Mouse (Mus musculus): ENCODE results near the gene Fntb. TPM values are rescaled to one million over a fixed set of nuclear protein-coding genes. Genes with fewer than 3 reads are reported as not detected.

Fntb gene
- polyA plus RNA-seq, 1 experiment = 23.8 TPM

DNA sequence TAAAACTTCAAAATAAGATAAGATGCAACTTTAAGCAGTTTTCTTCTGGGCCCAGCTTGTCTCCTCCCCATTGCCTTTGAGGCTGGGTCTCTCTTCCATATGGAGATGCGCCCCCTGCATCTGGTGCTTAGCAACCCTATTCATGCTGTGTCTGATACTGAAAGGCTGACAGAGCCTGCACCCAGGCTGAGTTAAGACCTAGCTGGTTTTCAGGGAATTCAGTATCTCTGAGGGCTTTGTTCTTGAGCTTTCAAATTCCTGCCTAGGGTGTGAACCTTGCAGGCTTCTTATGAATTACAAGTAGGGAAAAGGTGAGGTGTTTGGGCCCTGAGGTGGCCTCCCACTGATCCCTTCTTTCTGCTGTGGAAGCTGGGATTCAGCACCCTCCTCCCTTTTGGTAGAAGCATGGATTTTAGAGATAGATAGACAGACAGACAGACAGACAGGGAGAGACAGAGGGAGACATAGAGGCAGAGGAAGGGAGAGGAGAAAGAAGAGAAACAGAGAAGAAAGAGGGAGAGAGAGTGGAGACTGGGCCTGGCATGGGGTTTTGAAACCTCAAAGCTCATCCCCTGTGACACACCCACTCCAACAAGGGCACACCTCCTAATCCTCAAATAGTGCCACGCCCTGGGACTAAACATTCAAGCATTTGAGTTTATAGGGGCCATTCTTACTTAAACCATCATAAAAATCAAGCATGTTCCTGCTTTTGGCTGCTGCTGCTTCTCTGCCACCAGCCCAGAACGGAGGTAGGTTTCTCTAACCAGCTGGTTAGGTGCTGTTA lies 136.3 kb downstream of the Fntb start:
- peaks cover 11% of the 10 kb centered on the region for H3K36me3 ChIP-seq (ENCODE audit: control insufficient read depth, insufficient read depth)
- TF ChIP-seq USF1 (IDR thresholded peaks at IDR 0.05; ENCODE audit: low read depth) (no peak), SRF (IDR thresholded peaks at IDR 0.05; ENCODE audit: control insufficient read depth, insufficient read length, low read depth) (no peak), TCF12 (IDR thresholded peaks at IDR 0.05; ENCODE audit: insufficient read depth, poor library complexity, severe bottlenecking) (no peak), REST (IDR thresholded peaks at IDR 0.05; ENCODE audit: insufficient read depth, insufficient read length) (no peak), POLR2AphosphoS2 (IDR thresholded peaks at IDR 0.05; ENCODE audit: insufficient read length, low read depth) (no peak), POLR2A (IDR thresholded peaks at IDR 0.05; ENCODE audit: insufficient read length, low read depth) (no peak), E2F4 (IDR thresholded peaks at IDR 0.05; ENCODE audit: insufficient read depth) (no peak), CEBPB (IDR thresholded peaks at IDR 0.05; ENCODE audit: insufficient read depth, poor library complexity, severe bottlenecking) (no peak), TCF3 (IDR thresholded peaks at IDR 0.05; ENCODE audit: insufficient read length, low read depth) (no peak), MYOD1 (IDR thresholded peaks at IDR 0.05; ENCODE audit: control insufficient read depth in 1 of 3, insufficient read length in 2 of 3, low read depth in 2 of 3) (no peak), MYOG (IDR thresholded peaks at IDR 0.05; ENCODE audit: control insufficient read depth in 1 of 3, insufficient read depth in 1 of 3, insufficient read length in 2 of 3, low read depth in 2 of 3) (no peak)
- no peaks in the 10 kb centered on the region for H3K27me3 ChIP-seq (ENCODE audit: control insufficient read depth, insufficient read depth, insufficient read length)
- H3K4me2 ChIP-seq (ENCODE audit: low read depth) = no peak overlapping the region
- no peaks in the 10 kb centered on the region for H3K79me2 ChIP-seq (ENCODE audit: control insufficient read depth, insufficient read depth)
- no peak overlapping the region for H3K4me3 ChIP-seq
- H3ac ChIP-seq (ENCODE audit: control insufficient read depth, insufficient read length) = no peak overlapping the region

DNA sequence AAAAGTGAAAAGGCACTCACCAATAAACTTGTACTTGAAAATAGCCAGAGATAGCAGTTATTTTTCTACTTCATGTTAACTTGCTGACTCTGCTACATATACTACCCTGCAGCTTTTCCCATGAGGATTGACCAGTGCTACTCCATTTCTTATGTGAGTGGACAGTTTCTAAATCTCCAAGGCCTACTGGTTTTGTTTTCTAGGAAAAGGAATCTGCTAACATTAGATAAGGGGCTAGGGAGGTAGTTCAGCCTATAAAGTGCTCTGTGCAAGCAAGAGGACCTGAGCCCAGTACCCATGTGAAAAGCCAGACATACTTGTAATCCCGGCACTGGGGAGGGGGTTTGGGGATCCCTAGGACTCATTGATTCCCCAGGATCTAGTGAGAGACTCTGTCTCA lies 140.9 kb downstream of the Fntb start:
- no peak overlapping the region for H3K4me3 ChIP-seq
- H3K27me3 ChIP-seq (ENCODE audit: control insufficient read depth, insufficient read depth, insufficient read length) = no peaks in the 10 kb centered on the region
- TF ChIP-seq MAX (IDR thresholded peaks at IDR 0.05; ENCODE audit: low read depth) (no peak), USF1 (IDR thresholded peaks at IDR 0.05; ENCODE audit: low read depth) (no peak), CEBPB (IDR thresholded peaks at IDR 0.05; ENCODE audit: insufficient read depth, poor library complexity, severe bottlenecking) (no peak), E2F4 (IDR thresholded peaks at IDR 0.05; ENCODE audit: insufficient read depth) (no peak)

GRCm38 (mm10) chr12:76909218-76909617 lies 143.8 kb downstream of the Fntb start:
- TF ChIP-seq MYOD1 (IDR thresholded peaks at IDR 0.05; ENCODE audit: control insufficient read depth in 1 of 3, insufficient read length in 2 of 3, low read depth in 2 of 3) (no peak), POLR2A (IDR thresholded peaks at IDR 0.05; ENCODE audit: insufficient read length, low read depth) (no peak), USF1 (IDR thresholded peaks at IDR 0.05; ENCODE audit: low read depth) (no peak), TCF3 (IDR thresholded peaks at IDR 0.05; ENCODE audit: insufficient read length, low read depth) (no peak), TCF12 (IDR thresholded peaks at IDR 0.05; ENCODE audit: insufficient read depth, poor library complexity, severe bottlenecking) (no peak), MAX (IDR thresholded peaks at IDR 0.05; ENCODE audit: low read depth) (no peak), SRF (IDR thresholded peaks at IDR 0.05; ENCODE audit: control insufficient read depth, insufficient read length, low read depth) (no peak), POLR2AphosphoS2 (IDR thresholded peaks at IDR 0.05; ENCODE audit: insufficient read length, low read depth) (no peak)
- Histone ChIP-seq H3K4me3 (no peak overlapping the region), H3K27me3 (ENCODE audit: control insufficient read depth, insufficient read depth, insufficient read length) (no peaks in the 10 kb centered on the region), H3K4me2 (ENCODE audit: low read depth) (no peak overlapping the region), H3K36me3 (ENCODE audit: control insufficient read depth, insufficient read depth) (peaks cover 4% of the 10 kb centered on the region), H3K79me2 (ENCODE audit: control insufficient read depth, insufficient read depth) (no peaks in the 10 kb centered on the region), H3ac (ENCODE audit: control insufficient read depth, insufficient read length) (no peak overlapping the region)

More for the DNA sequence above, 140.9 kb downstream of the Fntb start:
- Histone ChIP-seq H3K4me2 (ENCODE audit: low read depth) (no peak overlapping the region), H3ac (ENCODE audit: control insufficient read depth, insufficient read length) (no peak overlapping the region), H3K36me3 (ENCODE audit: control insufficient read depth, insufficient read depth) (no peaks in the 10 kb centered on the region), H3K79me2 (ENCODE audit: control insufficient read depth, insufficient read depth) (no peaks in the 10 kb centered on the region)

DNA sequence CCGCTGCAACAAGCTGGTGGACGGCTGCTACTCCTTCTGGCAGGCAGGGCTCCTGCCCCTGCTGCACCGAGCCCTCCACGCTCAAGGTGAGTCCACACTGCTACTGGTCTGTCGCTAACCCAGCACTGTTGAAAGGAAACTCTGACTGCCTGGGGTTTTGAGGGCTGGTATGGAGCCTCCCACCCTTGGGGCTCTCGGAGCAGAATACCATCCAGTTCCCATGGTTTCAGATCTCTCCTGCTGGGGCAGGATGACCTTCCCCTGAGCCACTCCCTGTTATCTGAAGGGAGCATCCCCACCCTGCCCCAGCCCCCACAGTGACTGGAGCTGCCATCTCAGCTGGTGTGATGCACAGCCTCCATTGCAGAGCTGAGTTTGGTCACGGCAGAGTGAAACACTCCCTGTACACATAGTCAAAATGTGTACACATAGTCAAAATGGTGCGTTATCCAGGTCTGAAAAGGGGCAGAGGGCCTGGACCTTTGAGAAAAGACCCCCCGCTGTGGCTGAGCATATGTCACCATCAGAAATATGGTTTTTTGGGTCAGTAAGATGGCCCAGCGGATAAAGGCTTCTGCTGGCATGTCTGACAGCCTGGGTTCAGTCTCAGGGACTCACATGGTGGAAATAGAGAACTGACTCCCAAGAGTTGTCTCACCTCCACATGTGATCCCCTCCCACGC lies 145.0 kb downstream of the Fntb start:
- Histone ChIP-seq H3K27me3 (ENCODE audit: control insufficient read depth, insufficient read depth, insufficient read length) (no peaks in the 10 kb centered on the region), H3K4me2 (ENCODE audit: low read depth) (no peak overlapping the region), H3K4me3 (no peak overlapping the region), H3K79me2 (ENCODE audit: control insufficient read depth, insufficient read depth) (no peaks in the 10 kb centered on the region), H3ac (ENCODE audit: control insufficient read depth, insufficient read length) (no peak overlapping the region), H3K36me3 (ENCODE audit: control insufficient read depth, insufficient read depth) (peaks cover 4% of the 10 kb centered on the region)
- no peak for TF ChIP-seq TCF12 (IDR thresholded peaks at IDR 0.05; ENCODE audit: insufficient read depth, poor library complexity, severe bottlenecking)
- no peak for TF ChIP-seq CEBPB (IDR thresholded peaks at IDR 0.05; ENCODE audit: insufficient read depth, poor library complexity, severe bottlenecking)
- TF ChIP-seq TCF3 (IDR thresholded peaks at IDR 0.05; ENCODE audit: insufficient read length, low read depth) = no peak

DNA sequence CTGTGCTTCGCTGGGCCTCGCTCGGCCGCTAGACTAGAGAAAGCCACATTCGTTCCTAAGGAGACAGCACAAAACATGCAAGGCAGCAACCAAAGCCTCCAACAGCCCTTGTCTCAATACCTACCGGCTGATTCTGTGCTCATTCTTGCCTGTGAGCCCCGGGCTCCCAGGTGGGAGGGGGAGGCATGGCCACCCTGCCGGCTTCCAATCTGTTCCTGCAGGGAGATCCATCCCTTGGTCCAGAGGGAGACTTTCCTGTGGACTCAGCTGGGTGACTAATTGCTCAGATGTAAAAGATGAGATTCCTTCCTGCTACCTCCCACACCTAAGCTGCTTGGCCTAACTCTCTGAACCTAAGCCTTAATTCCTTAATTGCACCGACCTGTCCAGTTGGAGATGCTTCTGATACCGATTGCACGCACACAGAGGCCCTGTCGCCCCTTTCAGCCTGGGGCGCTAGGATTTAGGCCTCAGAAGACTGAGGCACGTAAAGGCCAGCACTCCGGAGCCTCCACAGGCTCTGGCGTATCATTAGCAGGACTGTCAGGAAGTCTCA lies 145.9 kb downstream of the Fntb start:
- Histone ChIP-seq H3ac (ENCODE audit: control insufficient read depth, insufficient read length) (no peak overlapping the region), H3K79me2 (ENCODE audit: control insufficient read depth, insufficient read depth) (no peaks in the 10 kb centered on the region), H3K36me3 (ENCODE audit: control insufficient read depth, insufficient read depth) (peaks cover 4% of the 10 kb centered on the region), H3K4me3 (no peak overlapping the region), H3K27me3 (ENCODE audit: control insufficient read depth, insufficient read depth, insufficient read length) (no peaks in the 10 kb centered on the region), H3K4me2 (ENCODE audit: low read depth) (no peak overlapping the region)
- TF ChIP-seq TCF12 (IDR thresholded peaks at IDR 0.05; ENCODE audit: insufficient read depth, poor library complexity, severe bottlenecking) (no peak), REST (IDR thresholded peaks at IDR 0.05; ENCODE audit: insufficient read depth, insufficient read length) (no peak), MAX (IDR thresholded peaks at IDR 0.05; ENCODE audit: low read depth) (no peak), POLR2A (IDR thresholded peaks at IDR 0.05; ENCODE audit: insufficient read length, low read depth) (no peak), CEBPB (IDR thresholded peaks at IDR 0.05; ENCODE audit: insufficient read depth, poor library complexity, severe bottlenecking) (no peak), E2F4 (IDR thresholded peaks at IDR 0.05; ENCODE audit: insufficient read depth) (no peak), TCF3 (IDR thresholded peaks at IDR 0.05; ENCODE audit: insufficient read length, low read depth) (no peak)

Measured in myocyte (in vitro differentiated cells).